Mouse (Mus musculus) CH12.LX (cell line): ENCODE data around the gene Kitl. TPM values are rescaled to one million over a fixed set of nuclear protein-coding genes. Genes with fewer than 3 reads are reported as not detected.

Source experiments
- DNase-seq: peaks from one replicate; pipeline ENCODE4 v3.0.0-alpha.2; 2013; ENCODE audit errors: extremely low read depth
- H3K27ac ChIP-seq: 2 replicates; pipeline ENCODE4 v1.5.1; 2012; ENCODE audit warnings: low read depth, mild to moderate bottlenecking, control low read depth, moderate library complexity; ENCODE audit not compliant: insufficient read depth
- H3K27me3 ChIP-seq: replicated peaks from 2 replicates; pipeline ENCODE3; 2012; ENCODE audit warnings: inconsistent platforms
- H3K36me3 ChIP-seq, 2 experiments: replicated peaks in 1 of 2; 2 replicates each; pipeline versions ENCODE3 to v1.6.1; 2012; ENCODE audit warnings: inconsistent platforms in 1 of 2, low read length in 1 of 2, mild to moderate bottlenecking in 1 of 2, mixed read lengths in 1 of 2, moderate library complexity in 1 of 2; ENCODE audit not compliant: control insufficient read depth in 1 of 2, insufficient read depth in 1 of 2
- H3K4me1 ChIP-seq, 2 experiments: 2 replicates each; pipeline ENCODE4 v1.6.1; 2012; ENCODE audit warnings: inconsistent platforms in 1 of 2, moderate library complexity in 1 of 2; ENCODE audit not compliant: insufficient read depth in 2 of 2, control insufficient read depth in 1 of 2
- H3K4me2 ChIP-seq: 2 replicates; pipeline ENCODE4 v1.6.1; 2012; ENCODE audit warnings: low read depth, mild to moderate bottlenecking, control low read depth; ENCODE audit not compliant: poor library complexity, insufficient read depth, severe bottlenecking
- H3K4me3 ChIP-seq, 3 experiments: fragments of 150-350 bp in 1 of 3; sonication (generic) in 1 of 3; replicated peaks in 1 of 3; 2 replicates each; pipeline versions ENCODE3 to v1.5.1; 2011 to 2012; ENCODE audit warnings: low read depth in 2 of 3, low read length in 2 of 3, mild to moderate bottlenecking in 2 of 3, moderate library complexity in 2 of 3, control low read depth in 1 of 3, improper control_type of control experiment in 1 of 3, inconsistent platforms in 1 of 3, mixed read lengths in 1 of 3; ENCODE audit not compliant: poor library complexity in 1 of 3
- H3K79me2 ChIP-seq: replicated peaks from 2 replicates; pipeline ENCODE4 v1.6.1; 2012; ENCODE audit warnings: mild to moderate bottlenecking, moderate library complexity; ENCODE audit not compliant: control insufficient read depth, poor library complexity, insufficient read depth, severe bottlenecking; ENCODE audit errors: extremely low read depth
- H3K9ac ChIP-seq: 2 replicates; pipeline ENCODE4 v1.6.1; 2012; ENCODE audit warnings: low read depth, mild to moderate bottlenecking, control low read depth, moderate library complexity; ENCODE audit not compliant: insufficient read depth
- H3K9me3 ChIP-seq: replicated peaks from 2 replicates; pipeline ENCODE3; 2012; ENCODE audit warnings: low read length, inconsistent platforms, mixed read lengths
- ELF1 ChIP-seq: IDR thresholded peaks from 2 replicates; pipeline ENCODE4 v1.6.1; 2014; ENCODE audit warnings: low read depth, mild to moderate bottlenecking, inconsistent platforms, low read length, improper control_type of control experiment
- GABPA ChIP-seq: IDR thresholded peaks from 2 replicates; pipeline ENCODE4 v1.6.1; 2012; ENCODE audit warnings: low read depth, low read length, improper control_type of control experiment, inconsistent platforms; ENCODE audit not compliant: insufficient replicate concordance
- HCFC1 ChIP-seq: IDR thresholded peaks from 2 replicates; pipeline ENCODE4 v1.6.1; 2012; ENCODE audit warnings: low read depth, mild to moderate bottlenecking, inconsistent platforms, low read length, improper control_type of control experiment
- JUN ChIP-seq: IDR thresholded peaks from 2 replicates; pipeline ENCODE4 v1.6.1; 2011; ENCODE audit warnings: low read depth, mild to moderate bottlenecking, low read length, improper control_type of control experiment, moderate library complexity; ENCODE audit not compliant: insufficient read depth
- JUND ChIP-seq: conservative IDR thresholded peaks from 2 replicates; pipeline ENCODE4 v1.6.1; 2011; ENCODE audit warnings: low read depth, low read length, improper control_type of control experiment
- MAFK ChIP-seq: IDR thresholded peaks from 2 replicates; pipeline ENCODE4 v1.6.1; 2011; ENCODE audit warnings: low read length, improper control_type of control experiment; ENCODE audit not compliant: insufficient replicate concordance
- MAX ChIP-seq: IDR thresholded peaks from 2 replicates; pipeline ENCODE4 v1.6.1; 2011; ENCODE audit warnings: low read length, improper control_type of control experiment
- MEF2A ChIP-seq: IDR thresholded peaks from 2 replicates; pipeline ENCODE4 v1.6.1; 2014; ENCODE audit warnings: low read depth, mild to moderate bottlenecking, inconsistent platforms, low read length, improper control_type of control experiment, borderline replicate concordance
- MXI1 ChIP-seq: IDR thresholded peaks from 2 replicates; pipeline ENCODE4 v1.6.1; 2011; ENCODE audit warnings: mild to moderate bottlenecking, low read depth, low read length, improper control_type of control experiment
- NELFE ChIP-seq: IDR thresholded peaks from 2 replicates; pipeline ENCODE4 v1.6.1; 2011; ENCODE audit warnings: low read depth, low read length, improper control_type of control experiment
- NRF1 ChIP-seq: IDR thresholded peaks from 2 replicates; pipeline ENCODE4 v1.6.1; 2014; ENCODE audit warnings: low read depth, mild to moderate bottlenecking, inconsistent platforms, low read length, improper control_type of control experiment, moderate library complexity
- PAX5 ChIP-seq: IDR thresholded peaks from 2 replicates; pipeline ENCODE4 v1.6.1; 2012; ENCODE audit warnings: low read length, inconsistent platforms, mixed read lengths
- POLR2A ChIP-seq: IDR thresholded peaks from 2 replicates; pipeline ENCODE4 v1.6.1; 2011; ENCODE audit warnings: low read depth, mild to moderate bottlenecking, improper control_type of control experiment, low read length
- RAD21 ChIP-seq: IDR thresholded peaks from 2 replicates; pipeline ENCODE4 v1.6.1; 2011; ENCODE audit warnings: low read depth, mild to moderate bottlenecking, low read length, improper control_type of control experiment, moderate library complexity
- RCOR1 ChIP-seq: conservative IDR thresholded peaks from 2 replicates; pipeline ENCODE4 v1.6.1; 2012; ENCODE audit warnings: low read depth, mild to moderate bottlenecking, inconsistent platforms, low read length, improper control_type of control experiment
- SMC3 ChIP-seq: IDR thresholded peaks from 2 replicates; pipeline ENCODE4 v1.6.1; 2011; ENCODE audit warnings: low read depth, low read length, improper control_type of control experiment
- TCF12 ChIP-seq: IDR thresholded peaks from 2 replicates; pipeline ENCODE4 v1.6.1; 2014; ENCODE audit warnings: low read depth, mild to moderate bottlenecking, inconsistent platforms, low read length, improper control_type of control experiment
- UBTF ChIP-seq: IDR thresholded peaks from 2 replicates; pipeline ENCODE4 v1.6.1; 2012; ENCODE audit warnings: low read depth, mild to moderate bottlenecking, inconsistent platforms, low read length, improper control_type of control experiment, moderate library complexity
- USF1 ChIP-seq: IDR thresholded peaks from 2 replicates; pipeline ENCODE4 v1.6.1; 2014; ENCODE audit warnings: low read depth, mild to moderate bottlenecking, inconsistent platforms, low read length, improper control_type of control experiment
- USF2 ChIP-seq: conservative IDR thresholded peaks from 2 replicates; pipeline ENCODE4 v1.6.1; 2011; ENCODE audit warnings: low read depth, low read length, improper control_type of control experiment
- ZC3H11A ChIP-seq: IDR thresholded peaks from 2 replicates; pipeline ENCODE4 v1.6.1; 2012; ENCODE audit warnings: low read depth, mild to moderate bottlenecking, inconsistent platforms, low read length, improper control_type of control experiment
- ZKSCAN1 ChIP-seq: IDR thresholded peaks from 2 replicates; pipeline ENCODE4 v1.6.1; 2012; ENCODE audit warnings: low read depth, inconsistent platforms, low read length, improper control_type of control experiment, borderline replicate concordance
- ZMIZ1 ChIP-seq: IDR thresholded peaks from 2 replicates; pipeline ENCODE4 v1.6.1; 2012; ENCODE audit warnings: low read depth, mild to moderate bottlenecking, inconsistent platforms, low read length, improper control_type of control experiment
- ZNF384 ChIP-seq: IDR thresholded peaks from 2 replicates; pipeline ENCODE4 v1.6.1; 2012; ENCODE audit warnings: low read depth, low read length, improper control_type of control experiment, inconsistent platforms
- dilution Hi-C: fragments of 300-500 bp; cut with MboI; formaldehyde crosslinking; loops from 2 replicates; pipeline ENCODE4 v1.14.3; 2020; ENCODE audit warnings: low sequenced_read_pairs; ENCODE audit not compliant: extremely low pct_unique_long_range_greater_than_20kb, extremely low pct_ligation_motif_present
- in situ Hi-C: fragments of 300-500 bp; cut with MboI; formaldehyde crosslinking; loops from 3 replicates; pipeline ENCODE4 v1.14.3; 2019; ENCODE audit warnings: low sequenced_read_pairs, low pct_ligation_motif_present, low pct_unique_long_range_greater_than_20kb, mixed read lengths
- polyA plus RNA-seq: library from polyadenylated mRNA; unstranded; fragments of >175 nt; gene quantifications from 2 replicates; pipeline ENCODE4 v1.2.1, GENCODE M21; 2012; ENCODE audit warnings: low read depth; ENCODE audit not compliant: insufficient read length
- total RNA-seq, 2 experiments: library from RNA; depleted of rRNA; stranded (reverse); fragments of 300-350 nt in 1 of 2; fragments of >200 nt in 1 of 2; gene quantifications; 2 replicates each; pipeline ENCODE4 v1.2.3; 2012 to 2014

Gene Kitl
- total and polyA plus RNA-seq, 3 experiments = not detected

GRCm38 (mm10) chr10:100101115-100101514 is 85.7 kb downstream of the Kitl start:
- H3K27me3 ChIP-seq = no peaks in the 10 kb centered on the region
- H3K4me2 ChIP-seq = no peak overlapping the region
- H3K79me2 ChIP-seq = no peaks in the 10 kb centered on the region
- no peak overlapping the region for H3K4me3 ChIP-seq
- no peaks in the 10 kb centered on the region for H3K36me3 ChIP-seq
- H3K9ac ChIP-seq = no peak overlapping the region
- H3K9me3 ChIP-seq = peaks cover 44% of the 10 kb centered on the region
- dilution Hi-C loops = no loop called here
- no peak for DNase-seq
- no peaks in the 10 kb centered on the region for H3K4me1 ChIP-seq
- H3K27ac ChIP-seq = no peak overlapping the region
- in situ Hi-C loops = no loop called here
- TF ChIP-seq JUND (no peak), RAD21 (no peak)

GRCm38 (mm10) chr10:100111209-100111608 is 95.8 kb downstream of the Kitl start:
- Histone ChIP-seq H3K9ac (no peak overlapping the region), H3K4me3 (no peak overlapping the region), H3K27me3 (no peaks in the 10 kb centered on the region), H3K4me2 (no peak overlapping the region), H3K9me3 (peaks cover 34% of the 10 kb centered on the region), H3K4me1 (no peaks in the 10 kb centered on the region), H3K27ac (no peak overlapping the region), H3K36me3 (no peaks in the 10 kb centered on the region), H3K79me2 (no peaks in the 10 kb centered on the region)
- no peak for DNase-seq
- in situ Hi-C loops = no loop called here
- TF ChIP-seq TCF12 (no peak), PAX5 (no peak), POLR2A (no peak), MEF2A (no peak), RCOR1 (no peak), UBTF (no peak), JUN (no peak), ZMIZ1 (no peak), USF1 (no peak), MAFK (no peak), ZNF384 (no peak), USF2 (no peak), MAX (no peak)
- dilution Hi-C loops = no loop called here

- H3K9ac ChIP-seq = no peak overlapping the region
- H3K27me3 ChIP-seq = no peaks in the 10 kb centered on the region
- H3K4me3 ChIP-seq = no peak overlapping the region
- H3K36me3 ChIP-seq = no peaks in the 10 kb centered on the region
- TF ChIP-seq ELF1 (no peak), NRF1 (no peak), UBTF (no peak), NELFE (no peak), ZC3H11A (no peak), SMC3 (no peak), ZNF384 (no peak), HCFC1 (no peak), GABPA (no peak), ZKSCAN1 (no peak), MXI1 (no peak)
- TF ChIP-seq, all 38 proteins: peak for 0
- no peaks in the 10 kb centered on the region for H3K4me1 ChIP-seq
- H3K27ac ChIP-seq = no peak overlapping the region
- no peaks in the 10 kb centered on the region for H3K79me2 ChIP-seq
- peaks cover 40% of the 10 kb centered on the region for H3K9me3 ChIP-seq
- H3K4me2 ChIP-seq = no peak overlapping the region
- in situ Hi-C loops = no loop called here
- DNase-seq = no peak
- dilution Hi-C loops = no loop called here
Measured at GRCm38 (mm10) chr10:100115570-100115969, 100.1 kb downstream of the Kitl start.
